Mouse (Mus musculus) embryonic facial prominence, embryonic 14.5 days (tissue): ENCODE data around the gene Syt2. TPM values are rescaled to one million over a fixed set of nuclear protein-coding genes. Genes with fewer than 3 reads are reported as not detected.

ENCODE experiments used
- ATAC-seq: fragments of 200-750 bp; cut with Nextera tagmentation; 2 replicates; pipeline ENCODE4 v1.8.0; 2017; ENCODE audit warnings: low read depth, moderate number of reproducible peaks, moderate TSS enrichment
- DNase-seq: peaks from one replicate; pipeline ENCODE4 v3.0.0-alpha.2; 2015; ENCODE audit warnings: low spot score
- H3K27ac ChIP-seq: fragments of 300-500 bp; sonication (generic); replicated peaks from 2 replicates; pipeline ENCODE4 v1.5.1; 2014; ENCODE audit warnings: low read depth, mild to moderate bottlenecking, low read length, moderate library complexity
- H3K27me3 ChIP-seq: fragments of 300-500 bp; sonication (generic); replicated peaks from 2 replicates; pipeline ENCODE4 v1.6.1; 2014; ENCODE audit warnings: low read length; ENCODE audit not compliant: control insufficient read depth, insufficient read depth
- H3K36me3 ChIP-seq: fragments of 300-500 bp; sonication (generic); 2 replicates; pipeline ENCODE4 v1.6.1; 2014; ENCODE audit warnings: low read length, mixed read lengths; ENCODE audit not compliant: control insufficient read depth, insufficient read depth
- H3K4me1 ChIP-seq: fragments of 300-500 bp; sonication (generic); 2 replicates; pipeline ENCODE4 v1.6.1; 2014; ENCODE audit warnings: antibody characterized with exemption, low read length; ENCODE audit not compliant: control insufficient read depth, insufficient read depth
- H3K4me2 ChIP-seq: fragments of 300-500 bp; sonication (generic); 2 replicates; pipeline ENCODE4 v1.6.1; 2014; ENCODE audit warnings: low read depth, mild to moderate bottlenecking, low read length, moderate library complexity, mixed read lengths
- H3K4me3 ChIP-seq: fragments of 300-500 bp; sonication (generic); 2 replicates; pipeline ENCODE4 v1.5.1; 2014; ENCODE audit warnings: low read depth, mild to moderate bottlenecking, low read length
- H3K9ac ChIP-seq: fragments of 300-500 bp; sonication (generic); 2 replicates; pipeline ENCODE4 v1.6.1; 2014; ENCODE audit warnings: low read depth, mild to moderate bottlenecking, low read length, moderate library complexity, mixed read lengths
- H3K9me3 ChIP-seq: fragments of 300-500 bp; sonication (generic); 2 replicates; pipeline ENCODE4 v1.6.1; 2016; ENCODE audit warnings: low read length; ENCODE audit not compliant: control insufficient read depth
- WGBS: fragments of 180-500 bp; shearing (Covaris S2); extraction: QIAGEN DNeasy Blood & Tissue Kit; methylation state at CpG from one replicate; pipeline ENCODE4 v1.1.7; 2014; 5-methylcytosine and 5-hydroxymethylcytosine counted together
- polyA plus RNA-seq: library from polyadenylated mRNA; unstranded; fragments of >200 nt; fragmentation: Nextera tagmentation; extraction: Ambion mirVana; gene quantifications from 2 replicates; pipeline ENCODE4 v1.2.1, GENCODE M21; 2014

Syt2 gene
- polyA plus RNA-seq = 1.2 and 1.6 TPM in 2 replicates

GRCm38 (mm10) chr1:134646261-134646962 lies at the start of gene Syt2:
Syt2 (plus strand) TSS chr1:134646677.
- no peaks in the 10 kb centered on the region for H3K9me3 ChIP-seq
- peak within 1 kb of the TSS; percentile 54 for H3K4me3 ChIP-seq
- peak within 1 kb of the TSS; percentile 90 for H3K4me2 ChIP-seq
- DNase-seq (peak; percentile 73), ATAC-seq (peak; percentile 69)
- H3K36me3 ChIP-seq = no peaks in the 10 kb centered on the region
- no peak within 1 kb of the TSS for H3K27ac ChIP-seq
- H3K4me1 ChIP-seq = peaks cover 2% of the 10 kb centered on the region
- peak within 1 kb of the TSS; percentile 55 for H3K9ac ChIP-seq
- 0% methylated on average over 12 of the region's 63 CpGs for WGBS
- H3K27me3 ChIP-seq = peaks cover 55% of the 10 kb centered on the region

GRCm38 (mm10) chr1:134597339-134598054 lies 49.0 kb upstream of the Syt2 start:
- ATAC-seq (no peak), DNase-seq (no peak)
- H3K9me3 ChIP-seq = no peaks in the 10 kb centered on the region
- no peaks in the 10 kb centered on the region for H3K4me1 ChIP-seq
- H3K27me3 ChIP-seq = no peaks in the 10 kb centered on the region
- H3K4me3 ChIP-seq = no peak overlapping the region
- H3K4me2 ChIP-seq = no peak overlapping the region
- H3K9ac ChIP-seq = no peak overlapping the region
- WGBS = 88% methylated on average over 9 of the region's 9 CpGs
- H3K27ac ChIP-seq = no peak overlapping the region
- H3K36me3 ChIP-seq = peaks cover 93% of the 10 kb centered on the region

GRCm38 (mm10) chr1:134604086-134604485 lies 42.4 kb upstream of the Syt2 start:
- Histone ChIP-seq H3K27ac (no peak overlapping the region), H3K27me3 (no peaks in the 10 kb centered on the region), H3K36me3 (peaks cover 93% of the 10 kb centered on the region), H3K4me3 (no peak overlapping the region), H3K9ac (no peak overlapping the region), H3K4me1 (no peaks in the 10 kb centered on the region), H3K9me3 (no peaks in the 10 kb centered on the region), H3K4me2 (no peak overlapping the region)
- ATAC-seq (no peak), DNase-seq (no peak)
- 93% methylated on average over 2 of the region's 2 CpGs for WGBS

GRCm38 (mm10) chr1:134605670-134606069 lies 40.8 kb upstream of the Syt2 start:
- ATAC-seq = no peak

GRCm38 (mm10) chr1:134606381-134606780 lies 40.1 kb upstream of the Syt2 start:
- H3K4me1 ChIP-seq = no peaks in the 10 kb centered on the region
- H3K27ac ChIP-seq = no peak overlapping the region
- H3K4me3 ChIP-seq = no peak overlapping the region
- H3K27me3 ChIP-seq = no peaks in the 10 kb centered on the region
- no peak overlapping the region for H3K4me2 ChIP-seq
- H3K36me3 ChIP-seq = peaks cover 89% of the 10 kb centered on the region
- 96% methylated on average over 2 of the region's 2 CpGs for WGBS
- no peak for DNase-seq
- H3K9me3 ChIP-seq = no peaks in the 10 kb centered on the region
- no peak for ATAC-seq
- H3K9ac ChIP-seq = no peak overlapping the region

More at GRCm38 (mm10) chr1:134605670-134606069, 40.8 kb upstream of the Syt2 start:
- Histone ChIP-seq H3K4me2 (no peak overlapping the region), H3K9ac (no peak overlapping the region), H3K27me3 (no peaks in the 10 kb centered on the region), H3K4me3 (no peak overlapping the region), H3K4me1 (no peaks in the 10 kb centered on the region), H3K27ac (no peak overlapping the region), H3K36me3 (peaks cover 89% of the 10 kb centered on the region), H3K9me3 (no peaks in the 10 kb centered on the region)
- 89% methylated on average over 8 of the region's 8 CpGs for WGBS
- no peak for DNase-seq

- H3K4me2 ChIP-seq = no peak overlapping the region
- no peak overlapping the region for H3K27ac ChIP-seq
- peaks cover 89% of the 10 kb centered on the region for H3K36me3 ChIP-seq
- H3K4me1 ChIP-seq = no peaks in the 10 kb centered on the region
- H3K9ac ChIP-seq = no peak overlapping the region
- no peak for DNase-seq
- no peak for ATAC-seq
- H3K4me3 ChIP-seq = no peak overlapping the region
- H3K9me3 ChIP-seq = no peaks in the 10 kb centered on the region
- no peaks in the 10 kb centered on the region for H3K27me3 ChIP-seq
- 93% methylated on average over 1 of the region's 1 CpGs for WGBS
Observed at GRCm38 (mm10) chr1:134607279-134607678, 39.2 kb upstream of the Syt2 start.

GRCm38 (mm10) chr1:134609172-134609571 lies 37.3 kb upstream of the Syt2 start:
- Histone ChIP-seq H3K4me2 (no peak overlapping the region), H3K9ac (no peak overlapping the region), H3K36me3 (peaks cover 92% of the 10 kb centered on the region), H3K27ac (no peak overlapping the region), H3K4me1 (no peaks in the 10 kb centered on the region), H3K9me3 (no peaks in the 10 kb centered on the region), H3K27me3 (no peaks in the 10 kb centered on the region), H3K4me3 (no peak overlapping the region)
- ATAC-seq (no peak), DNase-seq (no peak)
- WGBS = 84% methylated on average over 4 of the region's 4 CpGs

- no peak overlapping the region for H3K4me3 ChIP-seq
- H3K9me3 ChIP-seq = no peaks in the 10 kb centered on the region
- peaks cover 87% of the 10 kb centered on the region for H3K36me3 ChIP-seq
- no peak for ATAC-seq
- no peaks in the 10 kb centered on the region for H3K27me3 ChIP-seq
- no peaks in the 10 kb centered on the region for H3K4me1 ChIP-seq
- WGBS = 95% methylated on average over 5 of the region's 5 CpGs
- no peak overlapping the region for H3K4me2 ChIP-seq
- H3K9ac ChIP-seq = no peak overlapping the region
- no peak for DNase-seq
- H3K27ac ChIP-seq = no peak overlapping the region
Observed at GRCm38 (mm10) chr1:134614554-134614953, 31.9 kb upstream of the Syt2 start.
